Comparison of ENCODE assay signal across 14 mouse cellular contexts in the genomic region with DNA sequence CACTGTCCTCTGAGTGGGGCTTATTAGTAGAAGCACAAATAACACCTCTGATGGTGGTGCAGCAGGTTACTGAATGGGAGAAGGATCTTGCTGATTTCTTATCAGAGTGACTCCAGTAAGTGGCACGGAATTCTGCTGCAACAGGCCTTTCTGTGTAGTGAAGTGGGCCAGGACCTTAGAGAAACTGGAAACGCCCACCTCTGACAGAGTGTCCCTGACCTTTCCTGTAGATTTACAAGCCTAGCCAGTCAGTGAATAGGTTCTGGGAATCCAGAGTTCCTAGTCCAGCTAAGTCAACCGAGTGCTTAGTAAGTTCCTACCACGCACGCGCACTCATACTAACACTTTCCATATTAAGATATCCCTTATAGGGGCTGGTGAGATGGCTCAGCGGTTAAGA.
"Had no signal": no experiment of that assay in that cellular context is flagged by ENCODE, and none has a peak within 500 bp of the region (broad histone marks: within the 10 kb centered on the region; RNA-seq: fewer than 3 reads in every experiment).

No protein-coding gene starts in this region.

- H3K27ac ChIP-seq: kidney, embryonic 15.5 days; limb, embryonic 12.5 days; lung, embryonic 15.5 days; midbrain, embryonic 12.5 days; neural tube, embryonic 13.5 days had no signal

- H3K4me3 ChIP-seq: kidney, embryonic 15.5 days; limb, embryonic 12.5 days; lung, embryonic 15.5 days; midbrain, embryonic 12.5 days; neural tube, embryonic 13.5 days had no signal

- H3K27me3 ChIP-seq: kidney, embryonic 15.5 days; limb, embryonic 12.5 days; lung, embryonic 15.5 days; midbrain, embryonic 12.5 days; neural tube, embryonic 13.5 days had no signal

- H3K4me2 ChIP-seq: kidney, embryonic 15.5 days; limb, embryonic 12.5 days; lung, embryonic 15.5 days; midbrain, embryonic 12.5 days; neural tube, embryonic 13.5 days had no signal

- H3K9ac ChIP-seq: kidney, embryonic 15.5 days; limb, embryonic 12.5 days; lung, embryonic 15.5 days; midbrain, embryonic 12.5 days; neural tube, embryonic 13.5 days had no signal

- H3K36me3 ChIP-seq: kidney, embryonic 15.5 days; limb, embryonic 12.5 days; lung, embryonic 15.5 days; midbrain, embryonic 12.5 days; neural tube, embryonic 13.5 days had no signal

- H3K9me3 ChIP-seq: kidney, embryonic 15.5 days; limb, embryonic 12.5 days; lung, embryonic 15.5 days; midbrain, embryonic 12.5 days; neural tube, embryonic 13.5 days had no signal

- H3K4me1 ChIP-seq: kidney, embryonic 15.5 days; lung, embryonic 15.5 days; midbrain, embryonic 12.5 days had no signal

- ATAC-seq: midbrain, embryonic 16.5 days had no signal

- DNase-seq: kidney, adult 18-20 months; kidney, postnatal 14 days; layer of hippocampus, adult 9-11 months; retina, postnatal 1 day; right cerebral cortex, postnatal 4 days; spleen, adult 18-20 months; thymus, adult 2 months; thymus, postnatal 25 days had no signal
